Mouse (Mus musculus) frontal cortex, postnatal 10 days (tissue): ENCODE results near the gene Nup153.

ENCODE experiments used
- DNase-seq, 2 experiments: peaks; one replicate each; pipeline ENCODE4 v3.0.0; 2022; ENCODE audit warnings: low spot score in 2 of 2, mixed read lengths in 1 of 2

Gene Nup153

GRCm38 (mm10) chr13:46728411-46728810, 671 bp upstream of the Nup153 start:
- no peak for DNase-seq

- peak; percentile 54 to 59 for DNase-seq
These were observed 503 bp downstream of the Nup153 start for GRCm38 (mm10) chr13:46727038-46727836.

- DNase-seq = peak in 1 of 2 experiments; percentile 28
These were observed 1.3 kb downstream of the Nup153 start for GRCm38 (mm10) chr13:46726288-46727037.

- DNase-seq = no peak
These were observed 2.5 kb downstream of the Nup153 start for GRCm38 (mm10) chr13:46725227-46725626.

GRCm38 (mm10) chr13:46724371-46724770, 3.4 kb downstream of the Nup153 start:
- DNase-seq = no peak

- DNase-seq = no peak
These were observed 6.7 kb downstream of the Nup153 start for GRCm38 (mm10) chr13:46721009-46721408.

- no peak for DNase-seq
These were observed 8.8 kb downstream of the Nup153 start for GRCm38 (mm10) chr13:46718893-46719400.

GRCm38 (mm10) chr13:46715976-46716639, 11.6 kb downstream of the Nup153 start:
- DNase-seq = no peak

GRCm38 (mm10) chr13:46713486-46713885, 14.3 kb downstream of the Nup153 start:
- no peak for DNase-seq

GRCm38 (mm10) chr13:46703138-46703537, 24.6 kb downstream of the Nup153 start:
- DNase-seq = no peak

- no peak for DNase-seq
These were observed 26.3 kb downstream of the Nup153 start for GRCm38 (mm10) chr13:46701486-46701885.

GRCm38 (mm10) chr13:46699372-46699771, 28.4 kb downstream of the Nup153 start:
- no peak for DNase-seq

- no peak for DNase-seq
These were observed 31.0 kb downstream of the Nup153 start for GRCm38 (mm10) chr13:46696788-46697187.

GRCm38 (mm10) chr13:46695932-46696331, 31.8 kb downstream of the Nup153 start:
- DNase-seq = no peak

GRCm38 (mm10) chr13:46695296-46695908, 32.3 kb downstream of the Nup153 start:
- DNase-seq = no peak

GRCm38 (mm10) chr13:46690559-46691241, 37.0 kb downstream of the Nup153 start:
- DNase-seq = no peak

GRCm38 (mm10) chr13:46683370-46683769, 44.4 kb downstream of the Nup153 start:
- DNase-seq = no peak

- DNase-seq = no peak
These were observed 44.8 kb downstream of the Nup153 start for GRCm38 (mm10) chr13:46682921-46683320.

GRCm38 (mm10) chr13:46677721-46678120, 50.0 kb downstream of the Nup153 start:
- DNase-seq = no peak

- no peak for DNase-seq
These were observed 53.1 kb downstream of the Nup153 start for GRCm38 (mm10) chr13:46674601-46675000.

- DNase-seq = no peak
These were observed 57.2 kb downstream of the Nup153 start for GRCm38 (mm10) chr13:46670514-46670913.
